Mouse (Mus musculus) bone marrow macrophage, adult 2 months (primary cell): ENCODE results near the gene Gys1.

Experiments
- CTCF ChIP-seq: IDR thresholded peaks from 2 replicates; pipeline ENCODE4 v1.5.1; 2012; ENCODE audit warnings: low read depth, mild to moderate bottlenecking, low read length, moderate library complexity
- POLR2A ChIP-seq: IDR thresholded peaks from 2 replicates; pipeline ENCODE4 v1.6.1; 2012; ENCODE audit warnings: mild to moderate bottlenecking, low read depth, low read length, borderline replicate concordance

GRCm38 (mm10) chr7:45434203-45435015, at the start of gene Gys1:
- TF ChIP-seq CTCF, result peak; percentile 51
- no peak for TF ChIP-seq POLR2A
